Mouse (Mus musculus) thymus, postnatal 0 days (tissue): ENCODE results near the gene Npat. TPM values are rescaled to one million over a fixed set of nuclear protein-coding genes. Genes with fewer than 3 reads are reported as not detected.

ENCODE experiments used
- DNase-seq: peaks from one replicate; pipeline ENCODE4 v3.0.0-alpha.2; 2015; ENCODE audit warnings: low spot score
- polyA plus RNA-seq: library from polyadenylated mRNA; unstranded; fragments of >200 nt; fragmentation: Nextera tagmentation; extraction: Ambion mirVana; gene quantifications from 2 replicates; pipeline ENCODE4 v1.2.1, GENCODE M21; 2015

The Npat gene
- polyA plus RNA-seq, 1 experiment from 2014 or later = 13.3 TPM

DNA sequence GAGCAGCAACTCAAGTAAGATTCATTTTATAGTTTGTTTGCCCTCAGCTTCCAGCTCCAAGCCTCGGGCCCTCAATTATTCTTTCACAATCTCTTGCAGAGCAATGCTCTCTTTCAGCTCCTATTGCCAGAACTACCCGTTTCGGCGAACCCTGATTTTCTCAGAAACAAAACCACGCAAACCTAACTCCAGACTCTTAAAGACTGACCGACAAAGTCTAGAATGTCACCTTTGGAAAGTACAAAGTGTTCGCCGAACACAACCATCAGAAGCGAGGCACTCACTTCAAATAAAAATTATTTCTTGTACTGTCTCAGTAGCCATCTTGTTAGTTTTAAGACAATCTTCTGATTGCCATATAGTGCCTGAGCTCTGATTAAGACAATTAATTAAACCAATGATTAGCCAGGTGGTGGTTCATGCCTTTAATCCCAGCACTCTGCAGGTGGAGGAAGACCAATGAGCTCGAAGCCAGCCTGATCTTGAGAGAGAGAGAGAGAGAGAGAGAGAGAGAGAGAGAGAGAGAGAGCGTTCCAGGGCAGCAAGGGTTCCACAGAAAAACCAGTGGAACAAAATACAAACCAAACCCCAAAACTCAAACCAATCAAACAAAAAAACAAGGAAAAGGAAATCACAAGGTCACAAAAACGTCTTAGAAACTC is 72.6 kb downstream of the Npat start:
- no peak for DNase-seq

DNA sequence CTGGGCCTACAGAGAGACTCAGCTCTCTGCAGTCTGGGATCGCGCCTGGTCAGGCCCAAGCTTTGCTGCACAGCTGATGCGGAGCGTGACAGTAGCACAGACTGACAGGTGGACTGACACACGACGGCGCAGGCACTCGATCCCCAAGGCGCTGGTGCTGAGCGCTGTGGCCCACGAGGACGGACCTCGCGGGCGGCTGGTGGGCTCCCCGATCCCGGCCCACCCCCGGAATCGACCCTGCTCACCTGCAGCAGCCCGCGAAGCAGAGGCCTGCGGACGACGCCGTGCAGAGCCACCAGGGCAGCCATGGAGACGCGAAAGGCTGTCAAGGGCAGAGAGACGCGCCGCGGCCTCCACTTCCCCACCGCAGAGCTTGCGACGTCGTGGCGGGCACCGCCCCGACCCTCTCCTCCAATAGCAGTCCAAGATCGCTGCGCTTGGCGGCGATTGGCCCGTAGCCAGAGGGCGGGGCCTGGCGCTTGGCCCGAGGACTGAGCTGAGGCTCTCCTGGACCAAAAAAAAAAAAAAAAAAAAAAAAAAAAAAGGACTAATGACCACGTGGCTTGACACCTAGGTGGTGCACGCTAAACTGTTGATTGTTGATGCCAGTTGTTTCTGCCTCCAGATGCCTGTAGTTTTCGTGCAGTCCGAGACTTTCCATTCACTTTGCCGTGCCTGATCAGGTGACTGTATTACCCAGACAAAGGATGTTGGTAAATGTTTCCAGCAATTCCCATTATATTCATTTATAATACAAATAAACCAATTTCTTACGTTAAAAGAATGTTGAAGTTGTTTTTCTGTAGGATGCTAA is 73.3 kb downstream of the Npat start, which contains the start of gene Acat1:
Acat1 (minus strand) TSS at position 415 of the 814 bp plus-strand sequence.
- DNase-seq = peak; percentile 90

- no peak for DNase-seq
Observed at GRCm38 (mm10) chr9:53614286-53614685, 77.4 kb downstream of the Npat start.

DNA sequence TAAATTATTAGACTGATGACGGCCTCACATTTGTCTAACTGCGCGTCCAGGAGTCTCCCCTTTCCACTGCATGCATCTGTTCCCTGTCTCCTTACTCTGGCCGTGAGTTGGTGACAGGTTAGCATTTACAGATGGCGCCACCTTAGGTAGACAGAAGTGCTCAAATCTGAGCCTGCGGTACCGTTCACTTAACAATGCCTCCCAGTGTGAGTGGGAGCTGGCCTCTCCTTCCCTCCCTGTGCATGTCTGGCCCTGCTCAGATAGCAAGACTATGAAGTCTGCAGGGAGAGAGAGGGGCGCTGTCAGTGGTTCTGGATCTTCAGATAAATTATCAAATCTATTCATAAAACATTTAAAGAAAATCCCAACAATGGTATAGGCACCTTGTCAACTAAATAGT is 78.4 kb downstream of the Npat start:
- DNase-seq = no peak

Other genes with a start within 250 kb of the Npat start
- gene Exph5, start 235.4 kb upstream of the Npat start, polyA plus RNA-seq = 0.46 and 0.49 TPM in 2 replicates
- 4.3 and 4.6 TPM in 2 replicates for gene Kdelc2, start 153.0 kb upstream of the Npat start, polyA plus RNA-seq
- gene 4930550C14Rik, start 134.7 kb upstream of the Npat start, polyA plus RNA-seq = 3.6 and 4.6 TPM in 2 replicates
- gene Atm, start 307 bp upstream of the Npat start, polyA plus RNA-seq = 11.0 and 13.5 TPM in 2 replicates
- gene Acat1, start 73.3 kb downstream of the Npat start, polyA plus RNA-seq = 88.6 and 99.1 TPM in 2 replicates
- gene Cul5, start 133.0 kb downstream of the Npat start, polyA plus RNA-seq = 30.3 and 34.5 TPM in 2 replicates
- gene Rab39, start 169.2 kb downstream of the Npat start, polyA plus RNA-seq = 0.39 and 0.42 TPM in 2 replicates
- 8.8 and 9.4 TPM in 2 replicates for gene Slc35f2, start 234.5 kb downstream of the Npat start, polyA plus RNA-seq